Mouse (Mus musculus): Measurements from ENCODE around the gene Prkra. TPM values are rescaled to one million over a fixed set of nuclear protein-coding genes. Genes with fewer than 3 reads are reported as not detected.
"Not testable (repeated sequence)": the region's sequence is repeated elsewhere in the genome, so short reads cannot be mapped to it uniquely, and the experiment has no call there.

Gene Prkra
- total RNA-seq, 2 experiments from 2014 or later: 11.9 to 14.9 TPM

- intact Hi-C loops (cut with DNase I): no loop called here
Measured at GRCm38 (mm10) chr2:76658551-76658950, 10.7 kb upstream of the Prkra start.

GRCm38 (mm10) chr2:76655982-76656381 lies 8.2 kb upstream of the Prkra start:
- intact Hi-C loops (cut with DNase I): no loop called here
- DNase-seq: no peak

More at GRCm38 (mm10) chr2:76658551-76658950, 10.7 kb upstream of the Prkra start:
- DNase-seq: no peak

GRCm38 (mm10) chr2:76655444-76655843 lies 7.6 kb upstream of the Prkra start:
- DNase-seq: no peak
- intact Hi-C loops (cut with DNase I): no loop called here

- intact Hi-C loops (cut with DNase I): no loop called here
- DNase-seq: no peak
Measured at GRCm38 (mm10) chr2:76654646-76655045, 6.8 kb upstream of the Prkra start.

- intact Hi-C loops (cut with DNase I): no loop called here
- DNase-seq: no peak
Measured at GRCm38 (mm10) chr2:76653070-76653469, 5.3 kb upstream of the Prkra start.

GRCm38 (mm10) chr2:76648666-76649141 lies 889 bp upstream of the Prkra start:
- intact Hi-C loops (cut with DNase I): loop anchor here (1.0 kb wide), 1 partner anchor 25 kb away; the partner anchor contains the start of gene Fkbp7

GRCm38 (mm10) chr2:76647441-76647869 lies 360 bp downstream of the Prkra start:
- no peak for DNase-seq
- intact Hi-C loops (cut with DNase I): no loop called here

More at GRCm38 (mm10) chr2:76648666-76649141, 889 bp upstream of the Prkra start:
- no peak for DNase-seq

- no peak for DNase-seq
- intact Hi-C loops (cut with DNase I): no loop called here
Measured at GRCm38 (mm10) chr2:76643801-76644200, 4.0 kb downstream of the Prkra start.

GRCm38 (mm10) chr2:76639637-76640036 lies 8.2 kb downstream of the Prkra start:
- intact Hi-C loops (cut with DNase I): no loop called here
- DNase-seq: no peak

- no peak for DNase-seq
- intact Hi-C loops (cut with DNase I): no loop called here
Measured at GRCm38 (mm10) chr2:76631600-76631999, 16.2 kb downstream of the Prkra start.

GRCm38 (mm10) chr2:76630293-76630692 lies 17.5 kb downstream of the Prkra start:
- intact Hi-C loops (cut with DNase I): no loop called here
- DNase-seq: no peak

- DNase-seq; intact Hi-C loops (cut with DNase I): not testable (repeated sequence)
Measured at GRCm38 (mm10) chr2:76622316-76622715, 25.5 kb downstream of the Prkra start.

GRCm38 (mm10) chr2:76621724-76622123 lies 26.1 kb downstream of the Prkra start:
- intact Hi-C loops (cut with DNase I): no loop called here
- no peak for DNase-seq

- intact Hi-C loops (cut with DNase I): no loop called here
Measured at GRCm38 (mm10) chr2:76620188-76620587, 27.6 kb downstream of the Prkra start.

GRCm38 (mm10) chr2:76618078-76618477 lies 29.7 kb downstream of the Prkra start:
- intact Hi-C loops (cut with DNase I): loop anchor here (1.0 to 5.0 kb wide), 2 partner anchors 251 to 361 kb away; no protein-coding TSS in a partner anchor
- peak; percentile 11 for DNase-seq

More at GRCm38 (mm10) chr2:76620188-76620587, 27.6 kb downstream of the Prkra start:
- DNase-seq: no peak

GRCm38 (mm10) chr2:76611996-76612395 lies 35.8 kb downstream of the Prkra start:
- DNase-seq: no peak
- intact Hi-C loops (cut with DNase I): no loop called here

GRCm38 (mm10) chr2:76610326-76611104 lies 37.3 kb downstream of the Prkra start:
- no peak for DNase-seq
- intact Hi-C loops (cut with DNase I): no loop called here

GRCm38 (mm10) chr2:76606704-76607103 lies 41.1 kb downstream of the Prkra start:
- DNase-seq: no peak
- intact Hi-C loops (cut with DNase I): no loop called here

- no peak for DNase-seq
- intact Hi-C loops (cut with DNase I): no loop called here
Measured at GRCm38 (mm10) chr2:76602256-76602655, 45.6 kb downstream of the Prkra start.

GRCm38 (mm10) chr2:76599214-76599613 lies 48.6 kb downstream of the Prkra start:
- intact Hi-C loops (cut with DNase I): no loop called here
- no peak for DNase-seq

- intact Hi-C loops (cut with DNase I): no loop called here
- no peak for DNase-seq
Measured at GRCm38 (mm10) chr2:76597521-76597920, 50.3 kb downstream of the Prkra start.

- no peak for DNase-seq
- intact Hi-C loops (cut with DNase I): no loop called here
Measured at GRCm38 (mm10) chr2:76592401-76592924, 55.4 kb downstream of the Prkra start.

Measured in heart, postnatal 36 days (tissue).